Mouse (Mus musculus) CD4-positive helper T cell, adult 2 months (primary cell): ENCODE measurements around the gene 1700001P01Rik.

Source experiments
- DNase-seq: peaks from one replicate; pipeline ENCODE4 v3.0.0-alpha.2; 2012; ENCODE audit warnings: low read depth, missing footprints, low spot score

1700001P01Rik gene

DNA sequence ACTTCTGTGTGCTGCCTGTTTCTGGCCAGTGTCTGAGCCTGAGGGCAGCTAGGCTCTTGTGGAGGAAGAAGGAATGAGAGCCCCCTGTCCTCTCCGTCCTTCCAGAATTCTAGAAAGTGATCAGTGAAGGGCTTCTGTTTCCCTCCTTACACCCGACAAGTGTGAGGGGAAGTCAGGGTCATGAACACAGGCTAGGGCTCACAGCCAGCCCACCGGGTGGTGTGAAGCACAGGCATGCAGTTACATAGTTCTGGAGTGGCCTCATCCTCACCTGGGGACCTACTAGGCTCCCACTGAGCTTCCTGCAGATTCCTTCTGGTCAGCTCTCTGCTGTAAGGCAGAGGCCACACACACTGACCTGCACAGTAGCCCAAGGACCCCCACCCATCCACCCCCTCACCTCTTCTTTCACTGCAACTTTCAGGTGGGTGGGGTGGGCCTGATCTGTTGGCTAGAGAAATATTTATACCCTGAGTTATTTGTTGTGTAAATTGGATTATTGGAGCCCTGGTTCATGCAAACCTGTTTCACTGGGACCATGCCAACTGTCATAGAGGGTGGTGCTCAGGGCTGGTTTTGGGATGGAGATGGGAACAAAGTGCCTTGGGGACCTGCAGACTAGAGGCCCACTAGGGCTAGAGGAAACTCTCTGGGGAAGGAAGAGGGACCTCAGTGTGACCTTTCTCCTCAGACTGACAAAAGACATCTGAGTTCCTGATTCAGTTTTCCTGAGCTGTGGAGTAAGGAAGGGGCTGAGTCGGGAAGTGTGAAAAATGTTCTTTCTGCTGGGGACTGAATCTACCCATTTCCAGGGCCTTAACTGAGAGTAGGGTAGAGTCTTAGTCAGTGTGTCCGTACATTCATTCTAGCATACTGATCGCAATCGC, 33.8 kb upstream of the 1700001P01Rik start:
- DNase-seq, result peak; percentile 31

GRCm38 (mm10) chr11:97808621-97809234, 33.0 kb upstream of the 1700001P01Rik start:
- no peak for DNase-seq

GRCm38 (mm10) chr11:97808093-97808492, 32.4 kb upstream of the 1700001P01Rik start:
- DNase-seq, result peak; percentile 69

DNA sequence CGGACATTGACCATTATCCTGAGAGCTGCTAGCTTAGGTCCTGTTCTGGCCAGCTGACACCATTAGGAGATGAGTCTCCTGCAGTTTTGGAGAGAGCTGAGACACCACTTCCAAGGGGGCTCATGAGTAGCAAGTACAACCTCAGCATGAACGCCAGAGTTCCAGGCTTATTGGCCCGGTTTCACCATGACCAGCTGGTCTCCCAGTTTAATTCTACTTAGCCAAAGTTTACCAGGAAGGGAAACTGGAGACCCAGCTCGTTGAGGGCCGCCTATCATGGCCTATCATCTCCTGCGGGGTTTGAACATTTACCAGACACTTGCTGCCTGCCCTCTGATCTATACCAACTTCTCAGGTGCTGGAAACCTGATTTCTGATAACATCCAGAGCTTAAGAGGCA, 31.9 kb upstream of the 1700001P01Rik start:
- DNase-seq, result no peak

GRCm38 (mm10) chr11:97806613-97806964, 30.9 kb upstream of the 1700001P01Rik start:
- no peak for DNase-seq

- DNase-seq, result no peak
Measured at GRCm38 (mm10) chr11:97805662-97806612, 30.2 kb upstream of the 1700001P01Rik start.

DNA sequence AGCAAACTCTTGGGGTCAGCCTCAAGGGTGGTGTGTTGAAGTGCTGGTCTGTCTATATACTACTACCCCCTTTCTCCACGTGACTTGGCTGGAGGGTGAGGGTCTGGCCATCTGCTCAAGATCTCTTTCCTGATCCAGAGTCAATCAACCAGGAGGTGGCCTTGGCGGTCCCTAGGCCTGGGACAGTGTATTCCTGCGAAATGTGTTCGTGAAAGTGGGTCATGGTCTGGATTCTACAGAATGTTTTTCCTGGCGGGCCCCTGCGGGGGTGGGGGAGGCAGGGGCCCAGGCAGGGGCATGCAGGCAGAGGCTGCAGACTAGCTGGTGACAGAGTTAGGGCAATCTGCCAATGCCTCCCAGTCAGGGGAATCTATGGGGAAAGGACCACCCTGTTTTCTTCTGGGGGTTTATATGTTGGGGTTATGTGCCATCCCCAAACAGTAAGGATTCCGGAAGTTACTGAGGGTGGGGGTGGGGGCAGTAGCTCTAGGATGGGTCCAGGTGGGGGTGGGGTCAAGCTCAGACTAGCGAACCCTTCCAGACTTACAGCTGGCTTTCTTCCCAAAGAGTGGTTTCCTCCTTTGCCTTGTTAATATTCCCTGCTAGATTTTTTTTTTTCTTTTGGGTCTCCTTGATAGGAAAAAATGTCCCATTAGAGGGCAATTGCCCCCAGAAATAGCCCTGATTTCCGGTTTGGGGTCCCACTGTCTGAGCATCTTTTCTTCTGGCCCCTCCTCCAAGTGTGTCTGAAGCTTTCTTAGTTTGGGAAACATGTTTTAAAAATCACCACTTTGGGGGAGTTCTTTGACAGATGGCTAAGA, 29.3 kb upstream of the 1700001P01Rik start:
- no peak for DNase-seq

DNA sequence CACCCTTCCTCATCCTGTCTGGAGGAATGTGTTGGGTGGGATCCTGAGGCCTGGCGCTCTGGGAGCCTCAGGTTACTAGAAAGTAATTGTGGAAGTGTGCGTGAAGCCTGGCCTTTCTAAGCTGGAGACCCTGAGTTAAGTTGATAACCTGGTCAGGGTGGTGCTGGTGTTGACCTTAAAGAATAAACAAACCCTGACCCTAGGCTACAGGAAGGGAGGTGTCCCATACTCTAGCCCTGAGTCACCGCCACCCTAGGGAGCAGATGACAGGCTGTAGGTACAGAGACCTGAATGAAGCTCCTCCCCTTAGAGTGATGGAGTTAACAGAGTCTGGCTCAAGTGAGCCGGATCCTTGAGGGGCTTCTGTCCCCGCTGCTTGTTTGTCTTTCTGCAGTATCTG, 28.1 kb upstream of the 1700001P01Rik start:
- DNase-seq, result no peak

GRCm38 (mm10) chr11:97802495-97802894, 26.8 kb upstream of the 1700001P01Rik start:
- DNase-seq, result no peak

- no peak for DNase-seq
Measured at GRCm38 (mm10) chr11:97802194-97802470, 26.4 kb upstream of the 1700001P01Rik start.

DNA sequence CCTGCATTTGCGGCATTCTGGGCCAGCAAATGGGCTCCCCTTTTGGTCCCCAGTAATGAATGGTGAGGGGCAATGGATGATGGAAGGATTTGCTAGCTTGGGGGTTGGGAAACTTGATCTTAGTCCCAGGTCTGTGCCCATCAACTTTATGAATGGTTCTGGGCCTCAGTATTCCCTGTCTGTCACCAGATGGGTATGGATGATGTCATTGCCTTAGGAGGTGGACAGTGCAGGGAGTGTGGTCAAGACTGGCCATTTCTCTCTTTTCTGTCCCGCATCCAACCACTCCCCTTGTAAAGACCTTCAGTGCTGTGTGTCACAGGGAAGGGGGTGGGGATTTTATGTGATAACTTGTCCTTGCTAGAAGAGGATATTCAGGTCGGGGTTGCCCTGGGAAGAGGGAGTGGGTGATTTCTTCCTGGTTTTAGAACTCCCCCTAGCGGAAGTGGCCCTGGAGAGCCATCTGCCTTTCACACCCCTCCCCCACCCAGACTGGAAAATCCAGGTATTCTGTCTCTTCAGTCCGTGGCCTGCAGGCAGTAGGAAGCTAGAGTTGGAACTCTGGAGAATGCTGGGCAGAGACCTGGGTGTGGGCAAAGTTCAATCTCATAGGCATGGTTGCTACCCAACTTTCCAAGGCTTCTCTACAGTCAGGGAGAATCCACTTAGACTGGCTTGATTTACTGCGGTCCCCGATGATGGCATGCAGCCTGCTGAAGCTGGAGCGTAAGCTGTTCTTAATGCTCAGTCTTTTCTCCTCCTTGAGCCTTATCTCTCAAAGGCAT, 25.9 kb upstream of the 1700001P01Rik start:
- no peak for DNase-seq

- DNase-seq, result no peak
Measured at GRCm38 (mm10) chr11:97800691-97801408, 25.1 kb upstream of the 1700001P01Rik start.

- peak; percentile 81 for DNase-seq
Measured at GRCm38 (mm10) chr11:97799994-97800690, 24.4 kb upstream of the 1700001P01Rik start.

DNA sequence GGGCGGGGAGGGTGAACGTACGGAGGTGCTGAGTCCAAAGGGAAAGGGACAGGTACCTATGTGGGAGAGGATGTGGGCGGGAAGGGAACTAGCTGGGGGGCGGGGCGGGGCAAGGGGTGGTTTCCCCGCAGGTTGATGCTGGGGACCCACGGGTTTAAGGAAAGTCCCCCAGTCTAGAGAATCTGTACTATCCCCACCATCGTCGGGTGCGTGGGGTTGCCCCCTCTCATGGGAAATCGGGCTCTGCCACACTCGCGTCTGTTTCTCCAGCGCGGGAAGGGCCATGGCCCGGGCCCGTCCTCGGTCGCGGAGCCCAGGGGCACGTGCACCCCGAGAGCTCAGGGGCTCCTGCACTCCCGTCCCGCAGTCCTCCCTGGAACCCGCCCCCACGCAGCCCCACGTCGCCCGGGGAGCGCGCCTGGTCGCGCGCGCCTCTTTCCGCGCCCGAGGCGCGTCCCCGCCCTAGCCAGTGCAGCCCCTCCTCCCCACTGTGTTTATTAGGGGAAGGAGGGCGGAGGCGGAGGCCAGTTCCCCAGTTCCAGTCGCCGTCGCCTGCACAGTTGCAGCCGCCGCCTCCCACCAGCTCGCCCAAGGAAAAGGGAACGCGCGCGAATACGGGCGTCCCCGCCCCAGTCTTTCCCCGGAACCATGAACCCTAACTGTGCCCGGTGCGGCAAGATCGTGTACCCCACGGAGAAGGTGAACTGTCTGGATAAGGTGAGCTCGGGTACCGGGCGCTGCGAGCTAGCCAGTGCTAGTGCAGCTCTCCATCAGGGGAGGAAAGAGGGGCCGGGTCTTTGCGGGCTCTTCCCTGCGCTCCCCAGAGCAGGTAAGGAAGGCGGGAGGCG, 23.7 kb upstream of the 1700001P01Rik start:
- peak; percentile 90 for DNase-seq

- peak; percentile 89 for DNase-seq
Measured at GRCm38 (mm10) chr11:97798782-97799145, 23.0 kb upstream of the 1700001P01Rik start, which contains the start of gene Lasp1. Gene Lasp1 (plus strand): TSS chr11:97799000.

DNA sequence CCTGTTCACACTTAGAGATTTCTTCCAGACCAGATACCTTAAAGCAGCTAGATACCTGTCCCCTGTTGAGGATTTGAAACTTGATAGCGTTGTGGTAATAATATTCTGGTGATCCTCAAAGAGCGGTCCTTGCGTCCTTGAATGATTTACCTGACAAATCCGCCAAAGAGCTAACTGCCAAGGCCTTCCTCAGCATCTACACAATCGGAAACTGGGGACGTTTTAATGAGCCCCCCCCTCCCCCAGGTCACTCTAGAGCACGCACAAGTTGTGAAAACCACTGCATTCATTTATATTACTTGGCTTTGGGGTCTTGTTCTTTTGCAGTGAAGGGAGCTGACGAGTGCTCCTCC, 22.3 kb upstream of the 1700001P01Rik start:
- no peak for DNase-seq

GRCm38 (mm10) chr11:97797369-97798082, 21.8 kb upstream of the 1700001P01Rik start:
- no peak for DNase-seq

DNA sequence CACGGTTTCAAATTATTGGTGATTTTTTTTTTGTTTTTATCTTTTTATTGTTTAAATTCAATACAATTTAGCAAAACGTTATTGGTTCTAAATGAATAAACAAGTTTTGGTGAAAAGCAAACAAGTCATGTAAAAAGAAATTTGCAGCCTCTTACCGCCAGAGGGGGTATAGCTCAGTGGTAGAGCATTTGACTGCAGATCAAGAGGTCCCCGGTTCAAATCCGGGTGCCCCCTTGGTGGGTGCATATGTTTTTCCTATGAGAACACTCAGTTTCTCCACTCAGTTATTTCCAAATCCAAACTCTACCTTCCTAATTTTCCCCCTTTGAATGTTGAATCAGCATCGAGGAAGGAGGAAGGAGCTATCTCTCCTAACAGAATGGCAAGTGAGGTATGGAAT, 21.2 kb upstream of the 1700001P01Rik start:
- peak; percentile 78 for DNase-seq
